Mouse (Mus musculus) megakaryocyte, adult 5-6 weeks (primary cell): ENCODE results near the gene Sipa1l1. TPM values are rescaled to one million over a fixed set of nuclear protein-coding genes. Genes with fewer than 3 reads are reported as not detected.

Experiments used
- ATAC-seq: 2 replicates; pipeline ENCODE4 v1.8.0; 2016; ENCODE audit warnings: mild to moderate bottlenecking, inconsistent platforms; ENCODE audit not compliant: poor library complexity, severe bottlenecking
- total RNA-seq, 2 experiments: library from RNA; stranded (forward) in 1 of 2; stranded (reverse) in 1 of 2; fragments of 153-499, 151-499 nt in 1 of 2; fragments of 221-1000, 200-1000 nt in 1 of 2; gene quantifications; 2 replicates each; pipeline versions ENCODE4 v1.2.3 to v1.2.4; 2015 to 2017

Gene Sipa1l1
- total RNA-seq, 2 experiments from 2014 or later: 7.0 to 8.1 TPM

DNA sequence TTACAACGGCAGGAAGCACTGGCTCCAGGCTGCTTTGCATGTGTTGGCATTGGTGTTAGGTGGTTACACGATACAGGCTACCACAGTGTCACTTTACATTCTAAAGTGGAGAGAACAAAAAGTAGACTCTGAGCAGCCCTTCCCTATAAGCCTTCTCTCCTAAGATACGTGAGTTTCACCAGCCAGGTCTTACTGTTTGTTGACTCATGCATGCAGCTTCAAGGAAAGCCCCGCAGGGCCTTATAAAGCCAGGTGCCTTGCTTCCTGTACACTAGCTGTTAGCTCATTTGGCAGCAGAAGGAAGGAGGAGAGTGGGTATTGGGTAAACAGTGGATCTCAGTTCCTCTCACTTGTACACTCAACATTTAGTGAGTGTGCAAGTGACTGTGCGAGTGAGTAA, 115.5 kb downstream of the Sipa1l1 start:
- peak; percentile 74 for ATAC-seq

DNA sequence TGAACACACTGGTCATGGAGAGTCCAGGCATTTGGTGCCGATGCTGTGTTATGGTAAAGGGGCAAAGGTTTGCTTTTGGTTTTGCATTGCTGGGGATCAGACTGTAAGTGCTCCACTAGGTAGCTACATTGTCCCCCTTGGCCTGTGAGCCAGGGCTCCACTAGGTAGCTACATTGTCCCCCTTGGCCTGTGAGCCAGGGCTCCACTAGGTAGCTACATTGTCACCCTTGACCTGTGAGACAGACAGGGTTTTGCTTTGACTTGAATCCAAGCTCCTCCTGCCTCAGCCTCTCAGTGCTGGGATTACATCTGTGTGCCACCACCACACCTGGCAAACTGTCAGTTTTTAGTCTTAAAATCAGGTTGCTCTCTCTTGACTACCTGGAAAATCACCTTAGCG, 115.9 kb downstream of the Sipa1l1 start:
- ATAC-seq: 0 out of 2 replicates have a peak, but pooled peaks have one; percentile 11

- no peak for ATAC-seq
Observed at GRCm38 (mm10) chr12:82286068-82286467, 116.9 kb downstream of the Sipa1l1 start.

DNA sequence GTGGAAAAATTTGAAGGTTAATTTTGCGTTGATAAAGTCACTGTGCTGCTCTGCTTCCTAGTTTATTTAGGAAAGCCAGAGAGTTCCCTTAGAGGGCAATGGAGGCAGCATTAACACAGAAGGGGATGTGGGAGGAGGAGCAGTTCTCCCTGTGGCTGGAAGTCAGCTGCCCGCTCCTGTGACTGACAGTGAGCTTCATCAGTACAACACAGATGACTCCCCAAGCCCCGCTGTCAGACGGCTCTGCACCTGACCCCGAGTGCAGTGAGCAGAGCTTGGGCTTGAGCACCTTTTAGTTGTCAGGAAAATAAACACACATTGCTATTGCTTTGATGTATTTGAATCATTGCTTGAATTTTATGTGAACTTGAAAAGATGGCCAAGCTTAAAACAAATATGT, 117.7 kb downstream of the Sipa1l1 start:
- no peak for ATAC-seq

DNA sequence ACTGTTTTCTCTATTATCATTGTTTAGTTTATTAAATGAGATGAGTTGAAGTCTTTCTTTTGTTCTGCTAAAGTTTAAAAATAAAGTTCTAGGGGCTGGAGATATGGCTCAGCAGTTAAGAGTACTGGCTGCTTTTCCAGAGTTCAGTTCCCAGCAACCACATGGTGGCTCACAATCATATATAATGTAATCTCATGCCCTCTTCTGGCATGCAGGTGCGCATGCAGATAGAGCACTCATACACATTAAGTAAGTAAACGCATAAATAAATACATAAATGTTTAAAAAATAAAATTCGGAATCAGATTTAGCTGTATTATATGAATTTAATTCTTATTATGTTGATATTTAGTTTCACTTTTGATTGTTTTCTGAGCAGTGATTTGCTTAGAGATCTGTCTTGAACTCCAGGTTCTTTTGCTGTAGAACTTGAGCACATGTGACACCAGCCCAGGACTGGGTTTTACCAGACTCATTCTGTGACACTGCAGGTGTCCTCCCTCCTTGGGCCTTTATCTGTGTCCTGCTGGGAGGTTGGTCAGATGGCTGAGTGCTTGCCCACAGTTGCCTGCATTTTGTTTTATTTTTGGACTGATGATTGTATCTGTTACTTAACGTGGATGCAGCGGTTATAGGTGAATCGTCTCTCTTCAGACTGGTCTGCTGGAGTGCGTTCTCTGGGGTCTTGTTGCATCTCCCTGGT, 124.6 kb downstream of the Sipa1l1 start:
- no peak for ATAC-seq

DNA sequence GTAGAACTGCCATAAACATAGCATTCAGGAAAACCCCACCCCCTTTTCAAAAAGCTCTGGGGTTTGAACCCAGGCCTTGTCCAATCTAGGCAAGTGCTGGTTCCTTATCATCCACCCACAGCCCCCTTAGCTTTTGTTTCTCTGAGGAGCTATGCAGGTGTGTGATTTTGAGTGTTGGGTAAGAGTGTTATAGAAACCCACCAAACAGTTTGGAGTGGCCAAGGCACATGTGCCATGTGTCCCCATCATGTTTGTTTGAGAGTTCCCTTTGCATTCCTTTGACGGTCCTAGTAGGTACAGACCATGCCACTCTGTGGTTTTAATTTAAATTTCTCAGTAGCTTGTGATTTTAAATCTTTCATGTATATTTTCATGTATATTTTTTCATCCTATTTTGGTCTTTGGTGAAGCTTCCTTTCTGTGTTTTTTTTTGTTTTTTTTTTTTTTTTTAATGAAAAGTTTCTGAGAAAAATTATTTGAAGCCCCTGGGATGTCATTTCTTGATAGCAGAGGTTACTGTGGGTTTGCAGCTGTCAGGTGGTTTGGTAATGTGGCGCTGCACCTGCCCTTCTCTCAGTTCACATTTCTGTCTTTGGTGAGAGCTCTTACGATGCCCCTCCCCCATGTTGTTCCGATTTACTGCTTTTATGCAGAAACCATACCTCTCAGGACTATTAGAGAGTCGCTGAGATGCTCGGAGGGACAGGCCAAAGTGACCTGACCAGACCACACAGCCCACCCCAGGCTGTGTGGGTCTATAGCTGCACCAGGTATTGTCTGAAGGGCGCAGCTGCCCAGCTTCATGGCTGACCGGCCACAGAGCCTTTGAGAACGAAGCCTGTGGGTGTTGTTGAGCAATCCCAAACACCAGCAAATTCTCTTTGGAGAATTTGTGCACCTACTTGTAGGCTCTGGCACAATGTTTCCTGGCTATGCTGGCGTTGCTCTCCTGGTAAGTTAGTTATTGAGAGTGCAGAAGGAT, 126.1 kb downstream of the Sipa1l1 start:
- ATAC-seq: no peak

DNA sequence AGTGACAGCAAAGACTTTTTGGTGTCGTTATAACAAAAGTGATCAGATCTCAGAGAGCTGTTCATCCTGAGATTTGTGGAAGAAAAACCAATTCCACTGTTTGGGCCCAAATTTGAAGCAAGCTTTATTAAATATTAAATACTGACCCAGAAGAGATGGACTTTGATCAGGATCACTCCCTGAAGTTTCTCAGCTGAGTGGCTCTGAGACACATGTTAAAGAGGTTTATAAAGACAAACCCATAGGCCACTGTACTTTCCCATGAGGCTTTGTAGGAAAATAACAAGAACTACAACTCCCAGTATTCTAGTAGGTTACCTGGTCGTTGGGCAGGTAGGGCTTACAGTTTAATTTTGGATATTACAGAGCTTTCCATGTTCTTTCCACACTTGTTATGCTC, 127.2 kb downstream of the Sipa1l1 start:
- no peak for ATAC-seq

DNA sequence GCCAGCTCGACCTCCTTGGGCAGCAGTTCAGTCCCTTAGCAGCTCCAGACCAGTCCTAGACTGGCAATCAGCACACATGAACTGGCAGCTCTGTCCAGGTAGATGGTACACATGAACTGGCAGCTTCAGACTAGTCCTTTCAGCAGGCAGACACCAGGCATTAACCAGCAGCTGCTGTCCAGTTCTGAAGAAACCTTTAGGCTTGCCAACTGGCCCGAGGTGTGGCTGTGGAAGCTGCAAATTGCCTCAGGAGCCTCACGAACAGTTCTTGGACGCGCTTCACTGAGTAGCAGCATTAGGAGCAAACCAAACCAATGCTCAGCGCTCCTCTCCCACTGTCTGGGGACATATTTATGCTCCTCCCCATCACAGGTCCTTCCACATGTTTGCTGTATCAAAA, 128.1 kb downstream of the Sipa1l1 start:
- no peak for ATAC-seq

- no peak for ATAC-seq
Observed at GRCm38 (mm10) chr12:82298662-82299460, 129.7 kb downstream of the Sipa1l1 start.

DNA sequence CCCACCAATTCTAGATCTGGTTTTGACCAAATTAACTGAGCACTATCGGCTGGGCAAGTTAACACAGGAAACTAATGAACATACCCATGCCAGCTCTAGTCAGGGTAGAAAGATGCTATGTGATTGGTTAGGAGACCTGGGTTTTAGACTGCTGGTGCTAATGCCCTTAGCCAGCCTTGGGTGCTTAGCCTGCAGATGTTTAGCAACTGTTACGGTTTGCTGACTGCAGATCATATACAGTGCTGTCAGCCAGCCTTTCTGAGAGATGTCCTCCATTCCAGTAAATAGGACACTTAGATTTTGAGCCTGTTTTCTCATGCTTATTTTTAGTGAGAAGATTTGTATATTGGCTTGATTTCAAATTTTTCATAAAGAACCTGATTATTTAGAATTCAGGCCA, 135.0 kb downstream of the Sipa1l1 start:
- no peak for ATAC-seq

GRCm38 (mm10) chr12:82306035-82306434, 136.9 kb downstream of the Sipa1l1 start:
- ATAC-seq: no peak

GRCm38 (mm10) chr12:82311593-82311992, 142.5 kb downstream of the Sipa1l1 start:
- no peak for ATAC-seq

GRCm38 (mm10) chr12:82312091-82312820, 143.1 kb downstream of the Sipa1l1 start:
- no peak for ATAC-seq

DNA sequence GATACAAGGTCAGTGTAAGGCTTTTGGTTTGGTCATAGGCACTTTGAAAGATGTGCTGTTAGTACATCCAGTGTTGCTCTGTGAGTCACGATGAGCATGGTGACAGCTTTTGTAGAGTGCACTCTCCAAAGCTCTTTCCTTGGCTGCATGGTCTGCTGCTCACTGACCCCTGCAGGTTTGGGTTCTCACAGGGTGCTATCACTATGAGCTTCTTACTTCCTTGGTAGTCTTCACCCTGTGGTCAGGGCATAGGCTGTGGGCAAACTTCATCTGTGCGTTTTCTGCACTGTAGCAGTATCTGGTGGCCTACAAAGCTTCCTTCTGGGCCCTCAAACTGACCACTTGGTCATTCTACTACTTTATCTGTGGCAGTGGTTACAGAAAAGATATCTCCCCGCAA, 144.0 kb downstream of the Sipa1l1 start:
- no peak for ATAC-seq

- ATAC-seq: no peak
Observed at GRCm38 (mm10) chr12:82319436-82320131, 150.5 kb downstream of the Sipa1l1 start.

GRCm38 (mm10) chr12:82320204-82320603, 151.1 kb downstream of the Sipa1l1 start:
- no peak for ATAC-seq

- ATAC-seq: no peak
Observed at GRCm38 (mm10) chr12:82321397-82321796, 152.3 kb downstream of the Sipa1l1 start.

DNA sequence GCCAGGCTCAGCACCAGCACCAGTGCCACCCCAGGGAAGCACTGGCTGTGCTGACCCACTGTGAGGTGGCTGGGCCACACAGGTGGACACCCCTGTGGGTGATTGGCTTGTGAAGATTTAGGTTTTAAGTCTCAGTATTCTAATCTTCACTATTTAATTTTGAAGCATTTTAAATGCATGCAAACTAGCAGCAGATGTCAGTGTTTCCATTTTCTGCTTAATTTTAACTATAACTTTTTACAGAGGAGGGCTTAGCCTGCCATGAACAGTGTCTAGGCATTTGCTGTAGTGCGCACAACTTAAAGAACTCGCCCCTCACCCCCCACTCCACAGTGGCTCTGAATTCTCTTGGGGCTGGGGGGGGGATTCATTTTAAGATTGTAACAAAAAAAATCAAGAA, 152.7 kb downstream of the Sipa1l1 start:
- no peak for ATAC-seq

GRCm38 (mm10) chr12:82322759-82323451, 153.8 kb downstream of the Sipa1l1 start:
- no peak for ATAC-seq
